Mouse (Mus musculus) MEL (cell line): ENCODE results near the gene Amd2. TPM values are rescaled to one million over a fixed set of nuclear protein-coding genes. Genes with fewer than 3 reads are reported as not detected.

Source experiments
- DNase-seq: peaks from one replicate; pipeline ENCODE4 v3.0.0; 2011; ENCODE audit warnings: low read depth, low spot score
- H3K27ac ChIP-seq: 2 replicates; pipeline ENCODE4 v1.5.1; 2012; ENCODE audit warnings: low read depth, mild to moderate bottlenecking, control low read depth, low read length, moderate library complexity; ENCODE audit not compliant: control insufficient read depth
- H3K27me3 ChIP-seq, 2 experiments: fragments of 150-350 bp in 1 of 2; sonication (generic) in 1 of 2; 2 replicates each; pipeline ENCODE4 v1.6.1; 2012; ENCODE audit warnings: low read length in 2 of 2, mild to moderate bottlenecking in 2 of 2, improper control_type of control experiment in 1 of 2, moderate library complexity in 1 of 2; ENCODE audit not compliant: insufficient read depth in 2 of 2, control insufficient read depth in 1 of 2
- H3K36me3 ChIP-seq, 2 experiments: 2 replicates each; pipeline ENCODE4 v1.6.1; 2012 to 2014; ENCODE audit warnings: low read length in 2 of 2, improper control_type of control experiment in 1 of 2, inconsistent platforms in 1 of 2, mild to moderate bottlenecking in 1 of 2; ENCODE audit not compliant: insufficient read depth in 2 of 2, control insufficient read depth in 1 of 2
- H3K4me1 ChIP-seq, 2 experiments: fragments of 150-350 bp in 1 of 2; sonication (generic) in 1 of 2; 2 replicates each; pipeline ENCODE4 v1.6.1; 2012; ENCODE audit warnings: low read length in 2 of 2, improper control_type of control experiment in 1 of 2, mild to moderate bottlenecking in 1 of 2; ENCODE audit not compliant: insufficient read depth in 2 of 2, control insufficient read depth in 1 of 2
- H3K4me3 ChIP-seq, 2 experiments: fragments of 150-350 bp in 1 of 2; sonication (generic) in 1 of 2; 2 replicates each; pipeline ENCODE4 v1.5.1; 2012; ENCODE audit warnings: low read depth in 2 of 2, low read length in 2 of 2, mild to moderate bottlenecking in 2 of 2, moderate library complexity in 2 of 2, control low read depth in 1 of 2, improper control_type of control experiment in 1 of 2; ENCODE audit not compliant: control insufficient read depth in 1 of 2, insufficient read depth in 1 of 2
- H3K79me2 ChIP-seq: 2 replicates; pipeline ENCODE4 v1.6.1; 2012; ENCODE audit warnings: mild to moderate bottlenecking, low read length, moderate library complexity; ENCODE audit not compliant: control insufficient read depth, poor library complexity, insufficient read depth
- H3K9ac ChIP-seq: 2 replicates; pipeline ENCODE4 v1.6.1; 2012; ENCODE audit warnings: low read depth, mild to moderate bottlenecking, control low read depth, low read length, moderate library complexity; ENCODE audit not compliant: control insufficient read depth, poor library complexity, severe bottlenecking
- H3K9me3 ChIP-seq: fragments of 150-350 bp; sonication (generic); replicated peaks from 2 replicates; pipeline ENCODE4 v1.6.1; 2012; ENCODE audit warnings: mild to moderate bottlenecking, low read length, improper control_type of control experiment, moderate library complexity; ENCODE audit not compliant: insufficient read depth
- GATA1 ChIP-seq: IDR thresholded peaks from 2 replicates; pipeline ENCODE4 v1.6.1; 2011; ENCODE audit warnings: low read depth, low read length, improper control_type of control experiment
- UBTF ChIP-seq: IDR thresholded peaks from 2 replicates; pipeline ENCODE4 v1.6.1; 2012; ENCODE audit warnings: low read depth, mild to moderate bottlenecking, inconsistent platforms, low read length, improper control_type of control experiment, moderate library complexity, borderline replicate concordance; ENCODE audit not compliant: insufficient read depth
- polyA plus RNA-seq, 2 experiments: library from polyadenylated mRNA; stranded (reverse) in 1 of 2; unstranded in 1 of 2; fragments of >175 nt in 1 of 2; fragments of >200 nt in 1 of 2; gene quantifications; 2 replicates each; pipeline versions ENCODE4 v1.2.1 to v1.2.4; 2012; ENCODE audit warnings: low replicate concordance in 2 of 2, low read depth in 1 of 2; ENCODE audit not compliant: insufficient read length in 2 of 2, insufficient read depth in 1 of 2, missing spikeins in 1 of 2
- total RNA-seq: library from RNA; depleted of rRNA; stranded (reverse); fragments of 300-350 nt; gene quantifications from 2 replicates; pipeline ENCODE4 v1.2.3, GENCODE M21; 2012

Gene Amd2
- total and polyA plus RNA-seq, 3 experiments, result 1.3 to 16.2 TPM; not detected in 1

DNA sequence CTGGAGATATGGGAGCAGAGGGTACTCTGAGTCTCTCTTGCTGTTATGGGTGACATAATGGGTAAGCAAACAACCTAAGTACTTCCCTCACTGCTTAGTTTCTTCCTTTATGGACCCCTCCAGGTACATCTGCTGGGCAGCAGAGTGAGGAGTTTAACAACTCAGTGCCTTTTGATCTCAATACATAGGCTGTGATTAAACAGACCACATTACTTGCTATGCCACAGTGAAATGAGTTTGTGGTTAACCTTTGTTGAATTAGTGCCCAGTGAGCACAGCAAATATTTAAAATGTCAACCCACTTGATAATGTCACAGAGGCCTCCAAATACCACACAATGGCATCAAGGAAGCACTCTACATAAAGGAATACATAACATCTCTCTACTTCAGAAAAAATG, 2.6 kb upstream of the Amd2 start:
- TF ChIP-seq GATA1 (no peak), UBTF (no peak)

More for the DNA sequence above, 2.6 kb upstream of the Amd2 start:
- no peaks in the 10 kb centered on the region for H3K79me2 ChIP-seq
- no peaks in the 10 kb centered on the region for H3K36me3 ChIP-seq
- no peak overlapping the region for H3K27ac ChIP-seq
- DNase-seq, result no peak
- no peaks in the 10 kb centered on the region for H3K9me3 ChIP-seq
- no peak overlapping the region for H3K4me3 ChIP-seq
- H3K4me1 ChIP-seq, result no peaks in the 10 kb centered on the region
- H3K9ac ChIP-seq, result no peak overlapping the region
- H3K27me3 ChIP-seq, result no peaks in the 10 kb centered on the region
